Mouse (Mus musculus) hindbrain, embryonic 10.5 days (tissue): ENCODE measurements around the gene Boc. TPM values are rescaled to one million over a fixed set of nuclear protein-coding genes. Genes with fewer than 3 reads are reported as not detected.
A peak's percentile ranks its signal among the peaks of the same experiment; 100 is the strongest.

Source experiments
- DNase-seq: peaks from one replicate; pipeline ENCODE4 v3.0.0-alpha.2; 2017; ENCODE audit warnings: low spot score
- H3K27ac ChIP-seq: fragments of 300-500 bp; sonication (generic); 2 replicates; pipeline ENCODE4 v1.5.1; 2016; ENCODE audit warnings: mild to moderate bottlenecking, moderate library complexity
- H3K27me3 ChIP-seq: fragments of 300-500 bp; sonication (generic); 2 replicates; pipeline ENCODE4 v1.6.1; 2016; ENCODE audit warnings: mild to moderate bottlenecking; ENCODE audit not compliant: poor library complexity, insufficient read depth, severe bottlenecking
- H3K36me3 ChIP-seq: fragments of 300-500 bp; sonication (generic); 2 replicates; pipeline ENCODE4 v1.6.1; 2016; ENCODE audit warnings: mild to moderate bottlenecking, moderate library complexity
- H3K4me1 ChIP-seq: fragments of 300-500 bp; sonication (generic); replicated peaks from 2 replicates; pipeline ENCODE4 v1.6.1; 2016; ENCODE audit warnings: mild to moderate bottlenecking
- H3K4me3 ChIP-seq: fragments of 300-500 bp; sonication (generic); 2 replicates; pipeline ENCODE4 v1.5.1; 2016; ENCODE audit warnings: mild to moderate bottlenecking, moderate library complexity
- H3K9me3 ChIP-seq: fragments of 300-500 bp; sonication (generic); 2 replicates; pipeline ENCODE4 v1.6.1; 2016; ENCODE audit warnings: mild to moderate bottlenecking, moderate library complexity
- WGBS: fragments of 180-500 bp; shearing (Covaris S2); methylation state at CpG from one replicate; pipeline ENCODE4 v1.1.7; 2016; 5-methylcytosine and 5-hydroxymethylcytosine counted together
- polyA plus RNA-seq: library from polyadenylated mRNA; unstranded; fragments of >200 nt; fragmentation: Nextera tagmentation; extraction: Ambion mirVana; gene quantifications from 2 replicates; pipeline ENCODE4 v1.2.1, GENCODE M21; 2016

Gene Boc
- polyA plus RNA-seq, 1 experiment from 2014 or later = 43.9 TPM

GRCm38 (mm10) chr16:44493868-44494267 is 64.8 kb downstream of the Boc start:
- H3K9me3 ChIP-seq = 0 out of 2 replicates have a peak, but pooled peaks cover 4% of the 10 kb centered on the region
- peaks cover 33% of the 10 kb centered on the region for H3K4me1 ChIP-seq
- WGBS = 62% methylated on average over 6 of the region's 6 CpGs
- H3K27ac ChIP-seq = no peak overlapping the region
- peaks cover 100% of the 10 kb centered on the region for H3K36me3 ChIP-seq
- no peaks in the 10 kb centered on the region for H3K27me3 ChIP-seq
- no peak overlapping the region for H3K4me3 ChIP-seq
- DNase-seq = no peak

DNA sequence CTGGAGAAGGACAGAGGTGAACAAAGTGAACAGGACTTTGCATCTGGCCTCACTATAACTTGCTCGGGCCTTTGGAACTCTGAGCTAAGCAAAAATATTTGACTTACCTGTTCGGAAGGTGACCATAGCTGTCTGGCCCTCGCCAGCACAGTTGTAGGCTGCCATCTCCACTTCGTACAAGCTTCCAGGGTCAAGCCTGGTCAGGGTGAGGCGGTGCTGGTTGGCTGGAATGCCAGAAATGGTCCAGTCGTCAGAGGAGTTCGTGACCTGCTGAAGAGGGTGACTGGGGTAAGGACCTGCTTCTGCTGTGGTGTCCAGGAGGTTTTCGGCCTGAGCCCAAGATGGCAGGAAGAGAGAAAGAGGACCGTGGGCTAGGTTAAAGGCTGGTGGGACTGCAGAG is 66.0 kb downstream of the Boc start:
- peaks cover 100% of the 10 kb centered on the region for H3K36me3 ChIP-seq
- no peak overlapping the region for H3K4me3 ChIP-seq
- 0 out of 2 replicates have a peak overlapping the region, but pooled peaks have one; percentile 41 for H3K27ac ChIP-seq
- H3K9me3 ChIP-seq = no peaks in the 10 kb centered on the region
- 87% methylated on average over 9 of the region's 9 CpGs for WGBS
- H3K27me3 ChIP-seq = no peaks in the 10 kb centered on the region
- peaks cover 33% of the 10 kb centered on the region for H3K4me1 ChIP-seq
- no peak for DNase-seq

DNA sequence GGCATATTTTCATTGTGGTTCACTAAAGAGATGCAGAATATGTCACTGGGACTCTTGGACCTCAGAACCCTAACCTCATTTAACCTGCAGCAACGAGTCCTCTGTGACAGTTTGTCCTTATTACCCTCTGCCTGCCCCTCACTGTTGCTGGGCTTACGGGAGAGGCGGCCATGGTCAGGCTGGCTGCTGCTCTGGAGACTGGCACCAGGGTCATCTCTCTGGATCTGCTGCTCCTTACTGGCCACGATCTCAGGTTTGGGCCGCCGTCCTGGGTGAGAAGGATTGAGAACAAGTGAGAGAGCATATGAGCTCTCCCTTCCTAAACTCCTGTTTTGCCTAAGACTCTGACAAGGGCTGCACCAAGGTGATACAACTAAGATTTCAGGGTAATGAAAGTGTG is 66.5 kb downstream of the Boc start:
- Histone ChIP-seq H3K36me3 (peaks cover 100% of the 10 kb centered on the region), H3K27me3 (no peaks in the 10 kb centered on the region), H3K4me1 (peaks cover 37% of the 10 kb centered on the region), H3K9me3 (no peaks in the 10 kb centered on the region), H3K27ac (no peak overlapping the region), H3K4me3 (no peak overlapping the region)
- no peak for DNase-seq
- WGBS = 91% methylated on average over 6 of the region's 6 CpGs

- Histone ChIP-seq H3K36me3 (peaks cover 100% of the 10 kb centered on the region), H3K4me1 (peaks cover 41% of the 10 kb centered on the region), H3K27me3 (no peaks in the 10 kb centered on the region), H3K27ac (no peak overlapping the region), H3K9me3 (no peaks in the 10 kb centered on the region), H3K4me3 (no peak overlapping the region)
- 89% methylated on average over 9 of the region's 9 CpGs for WGBS
- no peak for DNase-seq
Observed at GRCm38 (mm10) chr16:44491051-44491450, 67.6 kb downstream of the Boc start.

- Histone ChIP-seq H3K27ac (0 out of 2 replicates have a peak overlapping the region, but pooled peaks have one; percentile 29), H3K4me3 (no peak overlapping the region), H3K36me3 (peaks cover 95% of the 10 kb centered on the region), H3K4me1 (peaks cover 9% of the 10 kb centered on the region; the same call in 1 of the 2 replicates), H3K9me3 (no peaks in the 10 kb centered on the region), H3K27me3 (no peaks in the 10 kb centered on the region)
- WGBS = 79% methylated on average over 13 of the region's 13 CpGs
- DNase-seq = no peak
Observed at GRCm38 (mm10) chr16:44487194-44487593, 71.5 kb downstream of the Boc start.

- H3K27ac ChIP-seq = 0 out of 2 replicates have a peak overlapping the region, but pooled peaks have one; percentile 29
- H3K4me3 ChIP-seq = no peak overlapping the region
- peaks cover 12% of the 10 kb centered on the region; the same call in 1 of the 2 replicates for H3K4me1 ChIP-seq
- no peak for DNase-seq
- H3K27me3 ChIP-seq = no peaks in the 10 kb centered on the region
- peaks cover 95% of the 10 kb centered on the region for H3K36me3 ChIP-seq
- no peaks in the 10 kb centered on the region for H3K9me3 ChIP-seq
- WGBS = 87% methylated on average over 9 of the region's 9 CpGs
Observed at GRCm38 (mm10) chr16:44486612-44487011, 72.1 kb downstream of the Boc start.

GRCm38 (mm10) chr16:44485691-44486090 is 73.0 kb downstream of the Boc start:
- H3K36me3 ChIP-seq = peaks cover 91% of the 10 kb centered on the region
- no peaks in the 10 kb centered on the region for H3K27me3 ChIP-seq
- DNase-seq = no peak
- H3K4me3 ChIP-seq = no peak overlapping the region
- H3K4me1 ChIP-seq = peaks cover 12% of the 10 kb centered on the region; the same call in 1 of the 2 replicates
- 83% methylated on average over 8 of the region's 8 CpGs for WGBS
- H3K27ac ChIP-seq = no peak overlapping the region
- no peaks in the 10 kb centered on the region for H3K9me3 ChIP-seq

DNA sequence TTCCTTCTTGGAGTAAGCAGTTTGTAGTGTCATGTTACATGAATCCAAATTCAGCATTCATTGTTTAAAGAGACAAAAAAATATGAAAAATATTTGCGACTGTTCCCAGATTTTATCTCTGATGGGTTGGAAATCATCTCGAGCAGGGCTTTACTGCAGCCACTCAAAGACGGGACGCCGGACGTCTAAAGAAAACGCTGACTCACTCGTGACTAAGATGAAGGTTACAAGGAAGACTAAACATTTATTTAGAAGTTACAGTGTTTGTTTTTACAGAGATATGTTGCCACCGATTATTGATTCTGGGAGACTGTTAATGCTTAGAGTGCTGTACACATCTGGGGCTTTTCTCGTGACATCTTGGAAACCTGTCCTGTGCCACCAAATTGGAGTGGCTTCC is 73.9 kb downstream of the Boc start:
- Histone ChIP-seq H3K27me3 (no peaks in the 10 kb centered on the region), H3K4me3 (no peak overlapping the region), H3K4me1 (peaks cover 12% of the 10 kb centered on the region; the same call in 1 of the 2 replicates), H3K36me3 (peaks cover 86% of the 10 kb centered on the region), H3K27ac (no peak overlapping the region), H3K9me3 (no peaks in the 10 kb centered on the region)
- no peak for DNase-seq
- WGBS = 88% methylated on average over 10 of the region's 10 CpGs

DNA sequence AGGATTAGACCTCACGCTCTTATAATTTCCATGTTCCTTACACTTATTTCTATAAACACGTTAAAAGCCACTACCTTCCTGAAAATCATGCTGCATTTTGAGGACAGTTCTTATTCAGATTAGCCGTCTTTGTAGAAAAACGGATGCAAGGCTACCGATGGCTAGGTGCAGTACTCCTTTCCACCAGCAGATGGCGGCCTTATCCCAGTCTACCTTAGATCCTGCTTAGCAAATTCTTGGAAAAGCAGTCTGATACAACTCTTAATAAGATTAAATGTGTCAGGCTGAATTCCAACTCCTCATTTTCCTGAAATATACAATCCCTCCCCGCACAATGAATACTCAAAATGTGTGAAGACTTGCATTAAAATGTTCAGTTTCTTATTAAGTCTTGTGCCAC is 74.6 kb downstream of the Boc start:
- Histone ChIP-seq H3K27me3 (no peaks in the 10 kb centered on the region), H3K4me1 (peaks cover 12% of the 10 kb centered on the region; the same call in 1 of the 2 replicates), H3K9me3 (no peaks in the 10 kb centered on the region), H3K27ac (no peak overlapping the region), H3K36me3 (peaks cover 80% of the 10 kb centered on the region), H3K4me3 (no peak overlapping the region)
- DNase-seq = peak; percentile 75
- WGBS = 15% methylated on average over 7 of the region's 7 CpGs

DNA sequence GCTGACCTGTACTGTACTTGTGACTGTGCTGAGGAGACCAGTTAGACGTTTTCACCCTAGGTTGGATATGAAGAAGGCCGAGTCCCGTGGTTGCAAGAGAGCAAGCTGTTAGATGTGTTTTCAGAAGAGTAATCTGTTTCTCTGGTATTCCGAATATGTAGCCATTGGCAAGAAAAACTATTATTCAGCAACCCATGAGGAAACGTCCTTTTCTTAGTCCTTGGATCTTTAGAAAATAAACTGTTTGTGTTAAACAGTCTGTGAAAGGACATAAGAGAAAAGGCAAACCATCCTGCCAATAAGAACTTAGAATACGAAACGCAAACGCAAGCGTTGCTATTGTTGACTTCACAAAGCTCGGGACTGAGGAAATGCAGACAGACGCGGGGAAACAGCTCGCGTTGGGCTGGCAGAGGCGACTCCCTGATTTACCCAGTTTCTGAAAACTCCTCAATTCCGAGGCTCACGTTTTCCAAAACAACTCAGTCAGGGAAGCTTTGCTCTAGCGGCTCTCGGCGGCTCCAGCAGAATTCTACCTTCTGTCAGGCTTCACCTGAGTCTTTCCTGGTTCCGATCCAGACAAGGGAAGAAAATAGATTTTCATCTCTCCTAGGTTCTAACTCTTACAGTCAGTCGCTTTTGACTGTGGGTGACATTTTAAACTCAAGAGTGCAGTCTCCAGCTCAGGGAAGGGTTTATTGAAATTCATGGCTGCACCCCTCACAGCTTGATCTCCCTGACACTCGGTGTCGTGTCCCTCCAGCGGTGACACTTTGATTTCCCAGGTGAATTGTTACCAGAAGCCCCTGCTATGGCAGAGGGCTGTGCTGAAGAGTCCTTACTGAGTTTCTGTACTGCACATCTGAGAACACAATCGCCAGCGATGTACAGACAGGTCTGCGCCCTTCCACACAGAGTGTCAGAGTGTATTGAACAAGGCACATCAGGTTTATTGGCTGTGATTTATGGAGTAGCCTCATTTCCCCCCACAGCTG is 76.8 kb downstream of the Boc start:
- Histone ChIP-seq H3K4me1 (peaks cover 5% of the 10 kb centered on the region; the same call in 1 of the 2 replicates), H3K9me3 (no peaks in the 10 kb centered on the region), H3K4me3 (no peak overlapping the region), H3K36me3 (peaks cover 65% of the 10 kb centered on the region), H3K27ac (0 out of 2 replicates have a peak overlapping the region, but pooled peaks have one; percentile 23), H3K27me3 (no peaks in the 10 kb centered on the region)
- no peak for DNase-seq
- WGBS = 54% methylated on average over 28 of the region's 28 CpGs

- H3K36me3 ChIP-seq = peaks cover 52% of the 10 kb centered on the region
- no peaks in the 10 kb centered on the region for H3K27me3 ChIP-seq
- no peak overlapping the region for H3K4me3 ChIP-seq
- H3K9me3 ChIP-seq = no peaks in the 10 kb centered on the region
- DNase-seq = no peak
- 0 out of 2 replicates have a peak, but pooled peaks cover 3% of the 10 kb centered on the region for H3K4me1 ChIP-seq
- no peak overlapping the region for H3K27ac ChIP-seq
- WGBS = 80% methylated on average over 7 of the region's 7 CpGs
Observed at GRCm38 (mm10) chr16:44480616-44481015, 78.1 kb downstream of the Boc start.

GRCm38 (mm10) chr16:44479852-44480251 is 78.8 kb downstream of the Boc start:
- DNase-seq = no peak
- 91% methylated on average over 14 of the region's 14 CpGs for WGBS
- H3K9me3 ChIP-seq = no peaks in the 10 kb centered on the region

GRCm38 (mm10) chr16:44478767-44479166 is 79.9 kb downstream of the Boc start:
- Histone ChIP-seq H3K27ac (no peak overlapping the region), H3K36me3 (peaks cover 41% of the 10 kb centered on the region), H3K4me3 (no peak overlapping the region), H3K4me1 (0 out of 2 replicates have a peak, but pooled peaks cover 3% of the 10 kb centered on the region), H3K27me3 (no peaks in the 10 kb centered on the region), H3K9me3 (no peaks in the 10 kb centered on the region)
- DNase-seq = no peak
- 53% methylated on average over 18 of the region's 18 CpGs for WGBS

More at GRCm38 (mm10) chr16:44479852-44480251, 78.8 kb downstream of the Boc start:
- Histone ChIP-seq H3K36me3 (peaks cover 44% of the 10 kb centered on the region), H3K27me3 (no peaks in the 10 kb centered on the region), H3K27ac (no peak overlapping the region), H3K4me1 (0 out of 2 replicates have a peak, but pooled peaks cover 3% of the 10 kb centered on the region), H3K4me3 (no peak overlapping the region)
